ENCODE assay signal across 12 mouse cellular contexts in genomic region chr12:25294179-25295025, GRCm38 (mm10).
DNase-seq lines count a peak whose midpoint lies in the region; ATAC-seq and TF ChIP-seq lines count a peak whose summit lies in the region.
"Had no signal": no experiment of that assay in that cellular context is flagged by ENCODE, and none has a peak within 500 bp of the region (broad histone marks: within the 10 kb centered on the region; RNA-seq: fewer than 3 reads in every experiment).

No protein-coding gene starts in this region.

- no peak overlapping the region; the same call in 1 of the 2 replicates for H3K27ac ChIP-seq in kidney, postnatal 0 days
- H3K27ac ChIP-seq: lung, embryonic 15.5 days had no signal

- WGBS in kidney, postnatal 0 days: 52% methylated on average over 4 of the region's 4 CpGs

- H3K9ac ChIP-seq in kidney, postnatal 0 days (ENCODE audit: low read depth, low read length): no peak overlapping the region
- H3K9ac ChIP-seq: lung, embryonic 15.5 days had no signal

- no peaks in the 10 kb centered on the region for H3K9me3 ChIP-seq in kidney, postnatal 0 days (replicated peaks; ENCODE audit: low read length)
- H3K9me3 ChIP-seq: lung, embryonic 15.5 days had no signal

- H3K4me3 ChIP-seq in kidney, postnatal 0 days (replicated peaks; ENCODE audit: low read depth, low read length): no peak overlapping the region
- H3K4me3 ChIP-seq: lung, embryonic 15.5 days had no signal

- no peaks in the 10 kb centered on the region for H3K27me3 ChIP-seq in kidney, postnatal 0 days (ENCODE audit: insufficient read depth, low read length)
- H3K27me3 ChIP-seq: lung, embryonic 15.5 days had no signal

- 0 out of 2 replicates have a peak, but pooled peaks have one; percentile 33 for ATAC-seq in kidney, postnatal 0 days (replicated peaks; ENCODE audit: low FRiP score, low read depth)
- peak; percentile 93 for ATAC-seq in activated CD4-positive, CD25-positive, alpha-beta regulatory T cell, adult 4 months
- ATAC-seq in inflammation-experienced regulatory T-cells, adult 6 months: peak; percentile 99
- ATAC-seq in megakaryocyte-erythroid progenitor cell, adult 5-6 weeks (replicated peaks; ENCODE audit: low FRiP score, low TSS enrichment, poor library complexity, severe bottlenecking): no peak

- DNase-seq in heart, adult 11 months: peak; percentile 74
- no peak for DNase-seq in heart, postnatal 4 days
- peak; percentile 62 for DNase-seq in kidney, postnatal 0 days (ENCODE audit: low spot score)
- DNase-seq in kidney, postnatal 4 days: no peak
- no peak for DNase-seq in frontal cortex, adult 2 months (ENCODE audit: extremely low spot score in 1 of 2, low spot score in 1 of 2)
- DNase-seq: adrenal gland, postnatal 36 days; cerebellum, adult 8-10 months; kidney, postnatal 14 days had no signal

- TF ChIP-seq CTCF in kidney, postnatal 0 days (IDR thresholded peaks at IDR 0.05; ENCODE audit: low read depth): no peak

- H3K36me3 ChIP-seq in kidney, postnatal 0 days (ENCODE audit: insufficient read depth, low read length): no peaks in the 10 kb centered on the region
- H3K36me3 ChIP-seq: lung, embryonic 15.5 days had no signal

- H3K4me1 ChIP-seq in kidney, postnatal 0 days (replicated peaks; ENCODE audit: insufficient read depth, low read length): peaks cover 9% of the 10 kb centered on the region; the same call in 1 of the 2 replicates

- H3K4me2 ChIP-seq in kidney, postnatal 0 days (ENCODE audit: low read length): no peak overlapping the region
- H3K4me2 ChIP-seq: lung, embryonic 15.5 days had no signal

Comparison
In these comparisons a context has a peak if more than half of its experiments do, and no peak if none do; other contexts are left out.
1. DNase-seq: peak in heart, adult 11 months (single experiment) and kidney, postnatal 0 days (single experiment); none in heart, postnatal 4 days (single experiment), kidney, postnatal 4 days (0 of 2) and frontal cortex, adult 2 months (0 of 2).